Mouse (Mus musculus) embryo, embryonic 10.5 days (tissue): Measurements from ENCODE around the gene Klhdc8a.
"Not testable (repeated sequence)": the region's sequence is repeated elsewhere in the genome, so short reads cannot be mapped to it uniquely, and the experiment has no call there.

Experiments
- DNase-seq: peaks from one replicate; pipeline ENCODE4 v3.0.0-alpha.2; 2015; ENCODE audit warnings: low spot score

Klhdc8a gene

GRCm38 (mm10) chr1:132298425-132298800 is at the start of gene Klhdc8a:
TSS of gene Klhdc8a (plus strand) at chr1:132298626.
- peak; percentile 62 for DNase-seq

- DNase-seq = no peak
Measured at GRCm38 (mm10) chr1:132254467-132254866, 44.0 kb upstream of the Klhdc8a start.

GRCm38 (mm10) chr1:132260331-132260730 is 38.1 kb upstream of the Klhdc8a start:
- DNase-seq = no peak

GRCm38 (mm10) chr1:132261058-132261457 is 37.4 kb upstream of the Klhdc8a start:
- DNase-seq = no peak

- DNase-seq = no peak
Measured at GRCm38 (mm10) chr1:132263618-132264017, 34.8 kb upstream of the Klhdc8a start.

- DNase-seq = no peak
Measured at GRCm38 (mm10) chr1:132264577-132264976, 33.8 kb upstream of the Klhdc8a start.

- no peak for DNase-seq
Measured at GRCm38 (mm10) chr1:132265211-132265859, 33.1 kb upstream of the Klhdc8a start.

GRCm38 (mm10) chr1:132265936-132266335 is 32.5 kb upstream of the Klhdc8a start:
- no peak for DNase-seq

- no peak for DNase-seq
Measured at GRCm38 (mm10) chr1:132266791-132267557, 31.5 kb upstream of the Klhdc8a start.

- DNase-seq = no peak
Measured at GRCm38 (mm10) chr1:132267959-132268358, 30.5 kb upstream of the Klhdc8a start.

GRCm38 (mm10) chr1:132268418-132269060 is 29.9 kb upstream of the Klhdc8a start:
- no peak for DNase-seq

GRCm38 (mm10) chr1:132271237-132271636 is 27.2 kb upstream of the Klhdc8a start:
- DNase-seq = no peak

- DNase-seq = no peak
Measured at GRCm38 (mm10) chr1:132276694-132277093, 21.7 kb upstream of the Klhdc8a start.

- no peak for DNase-seq
Measured at GRCm38 (mm10) chr1:132277124-132277523, 21.3 kb upstream of the Klhdc8a start.

GRCm38 (mm10) chr1:132280636-132281035 is 17.8 kb upstream of the Klhdc8a start:
- DNase-seq = not testable (repeated sequence)

- DNase-seq = peak; percentile 61
Measured at GRCm38 (mm10) chr1:132281523-132282176, 16.8 kb upstream of the Klhdc8a start.

- DNase-seq = no peak
Measured at GRCm38 (mm10) chr1:132282177-132282536, 16.3 kb upstream of the Klhdc8a start.

GRCm38 (mm10) chr1:132283018-132283417 is 15.4 kb upstream of the Klhdc8a start:
- DNase-seq = no peak

- DNase-seq = no peak
Measured at GRCm38 (mm10) chr1:132286735-132287134, 11.7 kb upstream of the Klhdc8a start.

GRCm38 (mm10) chr1:132287445-132287844 is 11.0 kb upstream of the Klhdc8a start:
- no peak for DNase-seq

- no peak for DNase-seq
Measured at GRCm38 (mm10) chr1:132287991-132288451, 10.4 kb upstream of the Klhdc8a start.

- DNase-seq = no peak
Measured at GRCm38 (mm10) chr1:132289965-132290364, 8.5 kb upstream of the Klhdc8a start.
